ENCODE assay signal across 21 mouse cellular contexts in the genomic region with DNA sequence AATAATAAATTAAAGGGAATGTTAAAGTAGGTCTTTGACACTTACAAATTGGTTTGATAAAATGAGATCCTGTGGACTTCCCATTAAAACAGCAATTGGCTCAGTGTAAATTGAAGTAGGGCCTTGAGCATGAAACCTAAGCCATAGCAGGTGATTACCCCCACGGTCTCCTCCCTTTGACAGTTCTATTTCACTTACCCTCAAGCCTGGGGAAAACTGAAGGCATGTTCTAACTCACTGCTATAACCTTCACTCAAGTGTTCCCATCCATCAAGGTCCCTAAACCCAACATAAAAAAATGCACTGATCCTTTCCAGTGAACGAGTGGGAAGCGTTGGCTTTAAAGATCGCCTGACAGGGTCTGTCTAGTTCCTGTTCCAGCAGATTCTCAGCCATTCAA. TPM values are rescaled to one million over a fixed set of nuclear protein-coding genes. Genes with fewer than 3 reads are reported as not detected.
"Had no signal": no experiment of that assay in that cellular context is flagged by ENCODE, and none has a peak within 500 bp of the region (broad histone marks: within the 10 kb centered on the region; RNA-seq: fewer than 3 reads in every experiment).

No protein-coding gene starts in this region.

- H3K9ac ChIP-seq: lung, embryonic 14.5 days; midbrain, embryonic 12.5 days; neural tube, embryonic 13.5 days; neural tube, embryonic 15.5 days; stomach, embryonic 15.5 days had no signal

- ATAC-seq: midbrain, embryonic 16.5 days had no signal

- H3K9me3 ChIP-seq: midbrain, embryonic 10.5 days; midbrain, embryonic 12.5 days; neural tube, embryonic 13.5 days; neural tube, embryonic 15.5 days; stomach, embryonic 15.5 days had no signal

- H3K4me3 ChIP-seq: midbrain, embryonic 10.5 days; midbrain, embryonic 12.5 days; myocyte; neural tube, embryonic 13.5 days; neural tube, embryonic 15.5 days; stomach, embryonic 15.5 days had no signal

- H3K4me2 ChIP-seq: lung, embryonic 14.5 days; midbrain, embryonic 12.5 days; neural tube, embryonic 13.5 days; neural tube, embryonic 15.5 days; stomach, embryonic 15.5 days had no signal

- H3K4me1 ChIP-seq: midbrain, embryonic 10.5 days; midbrain, embryonic 12.5 days; neural tube, embryonic 13.5 days; neural tube, embryonic 15.5 days; stomach, embryonic 15.5 days had no signal

- H3K27me3 ChIP-seq: midbrain, embryonic 12.5 days; neural tube, embryonic 13.5 days; neural tube, embryonic 15.5 days; stomach, embryonic 15.5 days had no signal

- H3K27ac ChIP-seq: midbrain, embryonic 10.5 days; midbrain, embryonic 12.5 days; neural tube, embryonic 13.5 days; neural tube, embryonic 15.5 days; stomach, embryonic 15.5 days; stomach, postnatal 0 days had no signal

- H3K36me3 ChIP-seq: midbrain, embryonic 10.5 days; midbrain, embryonic 12.5 days; neural tube, embryonic 13.5 days; neural tube, embryonic 15.5 days; stomach, embryonic 15.5 days had no signal

- DNase-seq: lung, adult 18-20 months; lung, embryonic 14.5 days; lung, postnatal 10 days; lung, postnatal 4 days; retina, postnatal 1 day; right cerebral cortex, adult 18-20 months; right cerebral cortex, postnatal 14 days; thymus, adult 2 months; thymus, postnatal 25 days; thymus, postnatal 4 days had no signal

RNA-seq across cellular contexts. Expression of a gene that starts 11.6 kb away (rescaled TPM):
- polyA plus RNA-seq: midbrain, embryonic 10.5 days; myocyte; neural tube, embryonic 11.5 days had no signal

RNA-seq across cellular contexts. Expression of a gene that starts 44.9 kb away (rescaled TPM):
- polyA plus RNA-seq: liver, embryonic 16.5 days; lung, embryonic 14.5 days; midbrain, embryonic 10.5 days; myocyte; spleen, adult 2 months had no signal
